Mouse (Mus musculus) right cerebral cortex, postnatal 10 days (tissue): ENCODE measurements at regions not wholly inside any gene's neighbourhood (a gene's known extent, or its start where the extent isn't known, plus 50 kb on each side); places are given as distances from the start of the nearest gene placed in this dataset.

Experiments
- DNase-seq, 2 experiments: peaks; one replicate each; pipeline ENCODE4 v3.0.0; 2021; ENCODE audit warnings: low spot score in 2 of 2

GRCm38 (mm10) chr17:31776949-31777607 lies 78.5 kb downstream of the Sik1 start:
- DNase-seq, result peak; percentile 56 to 71

- no peak for DNase-seq
Measured at GRCm38 (mm10) chr17:31777751-31778150, 77.9 kb downstream of the Sik1 start.

GRCm38 (mm10) chr17:31779466-31779865 lies 76.1 kb downstream of the Sik1 start:
- no peak for DNase-seq

- no peak for DNase-seq
Measured at GRCm38 (mm10) chr17:31782251-31782650, 73.4 kb downstream of the Sik1 start.

GRCm38 (mm10) chr17:31783071-31783470 lies 72.5 kb downstream of the Sik1 start:
- no peak for DNase-seq

GRCm38 (mm10) chr17:31788316-31788715 lies 67.3 kb downstream of the Sik1 start:
- no peak for DNase-seq

- DNase-seq, result no peak
Measured at GRCm38 (mm10) chr17:31789068-31789583, 66.5 kb downstream of the Sik1 start.

GRCm38 (mm10) chr17:31789906-31790279 lies 65.7 kb downstream of the Sik1 start:
- peak in 1 of 2 experiments; percentile 46 for DNase-seq

GRCm38 (mm10) chr17:31790280-31791063 lies 65.1 kb downstream of the Sik1 start:
- DNase-seq, result peak; percentile 61 to 65

GRCm38 (mm10) chr17:31791656-31792055 lies 63.9 kb downstream of the Sik1 start:
- DNase-seq, result no peak

GRCm38 (mm10) chr17:31793040-31793439 lies 62.6 kb downstream of the Sik1 start:
- no peak for DNase-seq

- DNase-seq, result peak in 1 of 2 experiments; percentile 45
Measured at GRCm38 (mm10) chr17:31793521-31793920, 62.1 kb downstream of the Sik1 start.

GRCm38 (mm10) chr17:31793964-31794363 lies 61.6 kb downstream of the Sik1 start:
- DNase-seq, result no peak
